Mouse (Mus musculus): Measurements from ENCODE around the gene Nkain2. TPM values are rescaled to one million over a fixed set of nuclear protein-coding genes. Genes with fewer than 3 reads are reported as not detected.

Nkain2 gene
- polyA plus RNA-seq, 1 experiment from 2014 or later = 1.00 TPM

GRCm38 (mm10) chr10:32243266-32243882, 646.9 kb downstream of the Nkain2 start:
- Histone ChIP-seq H3K9ac (replicated peaks; ENCODE audit: low read length) (no peak overlapping the region), H3K4me2 (ENCODE audit: low read depth, low read length) (no peak overlapping the region), H3K27me3 (ENCODE audit: control insufficient read depth, insufficient read depth, low read length) (no peaks in the 10 kb centered on the region), H3K4me1 (ENCODE audit: control insufficient read depth, insufficient read depth, low read length) (no peaks in the 10 kb centered on the region), H3K4me3 (ENCODE audit: low read depth, low read length) (no peak overlapping the region), H3K36me3 (replicated peaks; ENCODE audit: control insufficient read depth, insufficient read depth, low read depth, low read length) (no peaks in the 10 kb centered on the region), H3K9me3 (replicated peaks; ENCODE audit: control insufficient read depth, low read length) (no peaks in the 10 kb centered on the region), H3K27ac (replicated peaks; ENCODE audit: low read depth, low read length) (no peak overlapping the region)
- 75% methylated on average over 4 of the region's 4 CpGs for WGBS
- DNase-seq (ENCODE audit: low spot score) (no peak), ATAC-seq (replicated peaks; ENCODE audit: insufficient number of reproducible peaks, low FRiP score, low TSS enrichment, low read depth) (no peak)

GRCm38 (mm10) chr10:32241168-32241567, 649.1 kb downstream of the Nkain2 start:
- Histone ChIP-seq H3K9ac (replicated peaks; ENCODE audit: low read length) (no peak overlapping the region), H3K27me3 (ENCODE audit: control insufficient read depth, insufficient read depth, low read length) (no peaks in the 10 kb centered on the region), H3K4me2 (ENCODE audit: low read depth, low read length) (no peak overlapping the region), H3K9me3 (replicated peaks; ENCODE audit: control insufficient read depth, low read length) (no peaks in the 10 kb centered on the region), H3K4me1 (ENCODE audit: control insufficient read depth, insufficient read depth, low read length) (no peaks in the 10 kb centered on the region), H3K36me3 (replicated peaks; ENCODE audit: control insufficient read depth, insufficient read depth, low read depth, low read length) (no peaks in the 10 kb centered on the region), H3K27ac (replicated peaks; ENCODE audit: low read depth, low read length) (no peak overlapping the region), H3K4me3 (ENCODE audit: low read depth, low read length) (no peak overlapping the region)
- DNase-seq (ENCODE audit: low spot score) (no peak), ATAC-seq (replicated peaks; ENCODE audit: insufficient number of reproducible peaks, low FRiP score, low TSS enrichment, low read depth) (no peak)

DNA sequence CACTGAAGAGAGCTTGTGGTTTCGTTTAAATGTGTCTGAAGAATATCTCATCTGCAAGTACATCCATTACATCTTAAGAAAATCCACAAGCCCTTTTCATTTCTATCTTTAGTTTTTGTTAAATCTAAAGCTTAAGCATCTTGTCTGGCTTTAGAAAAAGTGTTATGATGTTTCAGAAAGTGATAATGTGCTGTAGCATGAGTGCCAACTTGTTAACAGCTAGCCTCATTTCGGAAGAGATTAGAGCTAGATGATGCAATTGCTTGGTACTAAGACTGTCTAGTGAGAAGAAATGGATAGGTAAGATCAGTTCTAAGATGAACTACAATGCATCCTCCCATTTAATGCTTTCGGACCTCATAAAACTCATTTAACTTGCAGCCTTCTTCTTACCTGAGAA, 707.3 kb downstream of the Nkain2 start:
- Histone ChIP-seq H3K9me3 (replicated peaks; ENCODE audit: control insufficient read depth, low read length) (no peaks in the 10 kb centered on the region), H3K36me3 (replicated peaks; ENCODE audit: control insufficient read depth, insufficient read depth, low read depth, low read length) (no peaks in the 10 kb centered on the region), H3K4me2 (ENCODE audit: low read depth, low read length) (no peak overlapping the region), H3K27me3 (ENCODE audit: control insufficient read depth, insufficient read depth, low read length) (no peaks in the 10 kb centered on the region), H3K27ac (replicated peaks; ENCODE audit: low read depth, low read length) (no peak overlapping the region), H3K9ac (replicated peaks; ENCODE audit: low read length) (no peak overlapping the region), H3K4me3 (ENCODE audit: low read depth, low read length) (no peak overlapping the region), H3K4me1 (ENCODE audit: control insufficient read depth, insufficient read depth, low read length) (no peaks in the 10 kb centered on the region)
- WGBS = 84% methylated on average over 3 of the region's 3 CpGs
- ATAC-seq (replicated peaks; ENCODE audit: insufficient number of reproducible peaks, low FRiP score, low TSS enrichment, low read depth) (no peak), DNase-seq (ENCODE audit: low spot score) (no peak)

DNA sequence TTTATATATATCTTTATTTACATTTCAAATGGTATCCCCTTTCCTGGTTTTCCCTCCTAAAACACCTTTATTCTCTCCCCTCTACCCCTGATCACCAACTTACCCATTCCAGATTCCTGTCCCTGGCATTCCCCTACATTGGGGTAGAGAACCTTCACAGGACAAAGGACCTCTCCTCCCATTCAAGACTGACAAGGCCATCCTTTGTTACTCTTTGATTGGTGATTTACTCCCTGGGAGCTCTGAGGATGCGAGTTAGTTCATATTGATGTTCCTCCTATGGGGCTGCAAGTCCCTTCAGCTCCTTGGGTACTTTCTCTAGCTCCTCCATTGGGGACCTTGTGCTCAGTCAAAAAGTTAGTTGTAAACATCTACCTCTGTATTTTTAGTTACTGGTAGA, 798.9 kb downstream of the Nkain2 start:
- no peak overlapping the region for H3K4me2 ChIP-seq (ENCODE audit: low read depth, low read length)
- H3K4me3 ChIP-seq (ENCODE audit: low read depth, low read length) = no peak overlapping the region
- DNase-seq (ENCODE audit: low spot score) (no peak), ATAC-seq (replicated peaks; ENCODE audit: insufficient number of reproducible peaks, low FRiP score, low TSS enrichment, low read depth) (no peak)
- no peaks in the 10 kb centered on the region for H3K9me3 ChIP-seq (replicated peaks; ENCODE audit: control insufficient read depth, low read length)
- 56% methylated on average over 1 of the region's 1 CpGs for WGBS
- no peak overlapping the region for H3K9ac ChIP-seq (replicated peaks; ENCODE audit: low read length)
- H3K4me1 ChIP-seq (ENCODE audit: control insufficient read depth, insufficient read depth, low read length) = no peaks in the 10 kb centered on the region
- H3K36me3 ChIP-seq (replicated peaks; ENCODE audit: control insufficient read depth, insufficient read depth, low read depth, low read length) = no peaks in the 10 kb centered on the region
- H3K27me3 ChIP-seq (ENCODE audit: control insufficient read depth, insufficient read depth, low read length) = no peaks in the 10 kb centered on the region
- H3K27ac ChIP-seq (replicated peaks; ENCODE audit: low read depth, low read length) = no peak overlapping the region

DNA sequence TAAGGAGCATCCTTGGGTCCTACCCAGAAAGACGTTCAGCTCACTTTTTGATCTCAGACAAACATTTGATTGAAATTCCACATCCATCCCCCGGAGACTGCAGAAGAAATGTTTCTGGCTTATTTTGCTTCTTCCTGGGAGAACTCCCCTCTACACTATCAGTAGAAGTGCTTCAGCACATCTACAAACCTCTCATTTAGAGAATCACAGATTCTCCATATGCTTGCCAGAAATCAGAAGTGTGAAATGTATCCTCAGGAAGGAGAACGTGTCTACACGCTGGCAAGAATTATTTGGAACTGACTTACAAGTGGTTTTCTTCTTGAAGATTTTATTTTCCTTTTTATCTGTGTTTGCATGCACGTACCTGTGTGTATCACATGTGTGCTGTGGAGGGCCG, 829.9 kb downstream of the Nkain2 start:
- no peak overlapping the region for H3K27ac ChIP-seq (replicated peaks; ENCODE audit: low read depth, low read length)
- no peak overlapping the region for H3K4me3 ChIP-seq (ENCODE audit: low read depth, low read length)
- no peak overlapping the region for H3K9ac ChIP-seq (replicated peaks; ENCODE audit: low read length)
- WGBS = 85% methylated on average over 6 of the region's 6 CpGs
- H3K27me3 ChIP-seq (ENCODE audit: control insufficient read depth, insufficient read depth, low read length) = no peaks in the 10 kb centered on the region
- H3K36me3 ChIP-seq (replicated peaks; ENCODE audit: control insufficient read depth, insufficient read depth, low read depth, low read length) = no peaks in the 10 kb centered on the region
- DNase-seq (ENCODE audit: low spot score) = no peak
- ATAC-seq (replicated peaks; ENCODE audit: insufficient number of reproducible peaks, low FRiP score, low TSS enrichment, low read depth) = no peak
- H3K4me2 ChIP-seq (ENCODE audit: low read depth, low read length) = no peak overlapping the region
- H3K4me1 ChIP-seq (ENCODE audit: control insufficient read depth, insufficient read depth, low read length) = no peaks in the 10 kb centered on the region
- no peaks in the 10 kb centered on the region for H3K9me3 ChIP-seq (replicated peaks; ENCODE audit: control insufficient read depth, low read length)

DNA sequence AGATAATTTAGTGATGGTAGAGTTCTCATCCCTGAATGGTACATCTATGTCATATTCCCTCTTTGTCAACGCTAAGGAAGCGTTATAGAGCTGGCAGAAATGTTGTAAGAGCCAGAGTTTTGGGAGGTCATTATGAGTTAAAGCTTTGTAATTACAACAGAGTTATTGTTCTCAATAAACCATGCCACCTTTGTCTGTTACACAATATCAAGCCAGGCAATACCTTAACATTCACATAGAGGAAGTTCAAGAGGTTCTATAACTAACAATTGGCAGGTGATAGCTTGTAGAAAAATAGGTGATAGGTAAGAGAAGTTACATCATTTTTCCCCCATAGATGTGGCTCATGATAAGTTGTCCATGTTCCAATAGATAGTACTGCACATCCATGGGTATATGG, 832.0 kb downstream of the Nkain2 start:
- Histone ChIP-seq H3K27me3 (ENCODE audit: control insufficient read depth, insufficient read depth, low read length) (no peaks in the 10 kb centered on the region), H3K4me3 (ENCODE audit: low read depth, low read length) (no peak overlapping the region), H3K36me3 (replicated peaks; ENCODE audit: control insufficient read depth, insufficient read depth, low read depth, low read length) (no peaks in the 10 kb centered on the region), H3K4me2 (ENCODE audit: low read depth, low read length) (no peak overlapping the region), H3K27ac (replicated peaks; ENCODE audit: low read depth, low read length) (no peak overlapping the region), H3K9ac (replicated peaks; ENCODE audit: low read length) (no peak overlapping the region), H3K9me3 (replicated peaks; ENCODE audit: control insufficient read depth, low read length) (no peaks in the 10 kb centered on the region), H3K4me1 (ENCODE audit: control insufficient read depth, insufficient read depth, low read length) (no peaks in the 10 kb centered on the region)
- DNase-seq (ENCODE audit: low spot score) (no peak), ATAC-seq (replicated peaks; ENCODE audit: insufficient number of reproducible peaks, low FRiP score, low TSS enrichment, low read depth) (no peak)
- WGBS = 93% methylated on average over 2 of the region's 2 CpGs

- Histone ChIP-seq H3K27me3 (ENCODE audit: control insufficient read depth, insufficient read depth, low read length) (no peaks in the 10 kb centered on the region), H3K9me3 (replicated peaks; ENCODE audit: control insufficient read depth, low read length) (no peaks in the 10 kb centered on the region), H3K9ac (replicated peaks; ENCODE audit: low read length) (no peak overlapping the region), H3K4me1 (ENCODE audit: control insufficient read depth, insufficient read depth, low read length) (no peaks in the 10 kb centered on the region), H3K4me3 (ENCODE audit: low read depth, low read length) (no peak overlapping the region), H3K4me2 (ENCODE audit: low read depth, low read length) (no peak overlapping the region), H3K27ac (replicated peaks; ENCODE audit: low read depth, low read length) (no peak overlapping the region), H3K36me3 (replicated peaks; ENCODE audit: control insufficient read depth, insufficient read depth, low read depth, low read length) (no peaks in the 10 kb centered on the region)
- WGBS = 81% methylated on average over 5 of the region's 5 CpGs
- ATAC-seq (replicated peaks; ENCODE audit: insufficient number of reproducible peaks, low FRiP score, low TSS enrichment, low read depth) (no peak), DNase-seq (ENCODE audit: low spot score) (no peak)
Observed at GRCm38 (mm10) chr10:32052546-32053295, 837.5 kb downstream of the Nkain2 start.

DNA sequence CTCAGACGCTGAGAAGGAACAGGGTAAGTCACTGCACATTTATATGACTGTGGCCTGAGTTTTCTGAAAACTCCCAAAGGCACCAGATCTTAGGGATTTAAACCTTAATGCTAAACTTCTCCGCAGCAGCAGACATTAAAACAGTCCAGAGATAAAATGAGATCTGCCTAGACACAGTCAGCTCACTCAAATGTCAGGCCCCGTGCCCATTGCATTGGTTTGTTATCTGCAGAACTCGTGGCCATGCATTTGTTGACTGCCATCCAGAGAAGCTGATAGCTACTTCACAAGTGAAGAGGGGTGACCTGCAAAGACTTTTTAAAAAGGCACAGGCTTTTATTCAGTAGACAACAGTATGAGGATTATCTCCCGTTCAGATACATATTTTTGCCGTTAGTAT, 838.2 kb downstream of the Nkain2 start:
- H3K27ac ChIP-seq (replicated peaks; ENCODE audit: low read depth, low read length) = no peak overlapping the region
- no peak overlapping the region for H3K4me3 ChIP-seq (ENCODE audit: low read depth, low read length)
- H3K27me3 ChIP-seq (ENCODE audit: control insufficient read depth, insufficient read depth, low read length) = no peaks in the 10 kb centered on the region
- 85% methylated on average over 6 of the region's 6 CpGs for WGBS
- ATAC-seq (replicated peaks; ENCODE audit: insufficient number of reproducible peaks, low FRiP score, low TSS enrichment, low read depth) (no peak), DNase-seq (ENCODE audit: low spot score) (no peak)
- no peaks in the 10 kb centered on the region for H3K36me3 ChIP-seq (replicated peaks; ENCODE audit: control insufficient read depth, insufficient read depth, low read depth, low read length)
- no peak overlapping the region for H3K4me2 ChIP-seq (ENCODE audit: low read depth, low read length)
- H3K9me3 ChIP-seq (replicated peaks; ENCODE audit: control insufficient read depth, low read length) = no peaks in the 10 kb centered on the region
- H3K9ac ChIP-seq (replicated peaks; ENCODE audit: low read length) = no peak overlapping the region
- no peaks in the 10 kb centered on the region for H3K4me1 ChIP-seq (ENCODE audit: control insufficient read depth, insufficient read depth, low read length)

All from embryonic facial prominence, embryonic 11.5 days (tissue).